Mouse (Mus musculus) ES-Bruce4 (cell line): Measurements from ENCODE around the gene Fndc3b. TPM values are rescaled to one million over a fixed set of nuclear protein-coding genes. Genes with fewer than 3 reads are reported as not detected.

Source experiments
- H3K27ac ChIP-seq: 2 replicates; pipeline ENCODE4 v1.5.1; 2012; ENCODE audit warnings: low read length, inconsistent platforms; ENCODE audit not compliant: insufficient read depth
- H3K27me3 ChIP-seq: 2 replicates; pipeline ENCODE4 v1.6.1; 2012; ENCODE audit warnings: mild to moderate bottlenecking, low read length, inconsistent platforms; ENCODE audit not compliant: control insufficient read depth, poor library complexity, insufficient read depth, severe bottlenecking
- H3K36me3 ChIP-seq: 2 replicates; pipeline ENCODE4 v1.6.1; 2012; ENCODE audit warnings: inconsistent platforms, mild to moderate bottlenecking, low read length, moderate library complexity; ENCODE audit not compliant: control insufficient read depth, poor library complexity, insufficient read depth, severe bottlenecking
- H3K4me1 ChIP-seq: one replicate; pipeline ENCODE4 v1.8.1; 2011; ENCODE audit warnings: low read length; ENCODE audit not compliant: control insufficient read depth, insufficient read depth
- H3K4me3 ChIP-seq: 2 replicates; pipeline ENCODE4 v1.5.1; 2011; ENCODE audit warnings: low read depth, mild to moderate bottlenecking, low read length
- H3K9ac ChIP-seq: 2 replicates; pipeline ENCODE4 v1.6.1; 2012; ENCODE audit warnings: low read depth, mild to moderate bottlenecking, inconsistent platforms; ENCODE audit not compliant: poor library complexity, severe bottlenecking
- H3K9me3 ChIP-seq: replicated peaks from 2 replicates; pipeline ENCODE4 v1.6.1; 2012; ENCODE audit warnings: mild to moderate bottlenecking, low read length, inconsistent platforms; ENCODE audit not compliant: control insufficient read depth, poor library complexity, insufficient read depth, severe bottlenecking
- CTCF ChIP-seq: IDR thresholded peaks from one replicate; pipeline ENCODE4 v1.8.1; 2011; ENCODE audit warnings: low read depth, low read length
- EP300 ChIP-seq: IDR thresholded peaks from 2 replicates; pipeline ENCODE4 v1.6.1; 2011; ENCODE audit warnings: low read depth, low read length; ENCODE audit not compliant: insufficient read depth
- POLR2A ChIP-seq: IDR thresholded peaks from one replicate; pipeline ENCODE4 v1.8.1; 2011; ENCODE audit warnings: low read length; ENCODE audit not compliant: insufficient read depth
- polyA plus RNA-seq: library from polyadenylated mRNA; stranded (reverse); fragments of >200 nt; gene quantifications from 2 replicates; pipeline ENCODE4 v1.2.4, GENCODE M21; 2011; ENCODE audit warnings: low read depth; ENCODE audit not compliant: missing spikeins, insufficient read depth, insufficient read length

The Fndc3b gene
- 36.7 and 42.6 TPM in 2 replicates for polyA plus RNA-seq

DNA sequence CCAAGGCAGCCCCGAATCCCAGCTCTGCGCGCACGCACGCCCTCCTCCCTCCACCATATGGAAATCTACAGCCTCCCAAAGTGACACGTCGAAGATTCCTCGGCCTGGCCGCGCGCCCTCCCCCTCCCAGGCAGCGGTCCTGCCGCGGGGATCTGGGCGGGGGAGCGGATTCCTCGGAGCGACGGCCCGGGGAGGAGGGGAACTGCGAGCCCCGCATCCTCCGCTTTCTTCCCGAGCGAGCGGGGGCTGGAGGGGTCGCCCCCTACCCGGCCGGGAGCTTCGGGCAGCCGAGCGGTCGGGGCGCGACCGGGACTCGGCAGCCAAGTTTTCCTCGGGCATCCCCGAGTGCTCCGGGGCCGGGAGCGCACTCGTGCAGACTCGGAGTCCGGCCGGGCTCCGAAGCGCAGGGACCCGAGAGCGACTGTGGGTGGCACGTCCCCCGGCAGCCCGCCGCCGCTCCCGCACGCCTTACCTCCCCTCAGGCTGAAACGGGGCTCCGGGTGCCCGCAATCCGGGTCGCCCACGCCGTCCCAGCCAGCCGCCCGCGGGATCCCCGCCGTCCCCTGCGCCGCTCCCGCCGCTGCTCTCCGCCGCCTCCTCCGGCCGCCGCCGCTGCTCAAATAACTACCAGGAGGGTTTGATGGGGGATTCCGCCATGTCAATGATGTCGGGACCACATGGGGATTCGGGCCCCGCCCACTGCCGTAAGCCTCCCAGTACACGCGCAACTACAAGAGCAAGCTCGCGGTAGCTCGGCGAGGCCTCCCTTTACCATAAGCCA is at the start of gene Fndc3b:
Fndc3b (minus strand) TSS at position 660 of the 781 bp plus-strand sequence.
- Histone ChIP-seq H3K27me3 (no peaks in the 10 kb centered on the region; the same call in 1 of the 2 replicates), H3K4me3 (peak within 1 kb of the TSS; percentile 87), H3K27ac (no peak within 1 kb of the TSS), H3K9ac (peak within 1 kb of the TSS; percentile 94), H3K4me1 (peaks cover 3% of the 10 kb centered on the region), H3K9me3 (no peaks in the 10 kb centered on the region), H3K36me3 (no peaks in the 10 kb centered on the region)
- TF ChIP-seq CTCF (no peak), EP300 (peak; percentile 68; the same call in 1 of the 2 replicates)

DNA sequence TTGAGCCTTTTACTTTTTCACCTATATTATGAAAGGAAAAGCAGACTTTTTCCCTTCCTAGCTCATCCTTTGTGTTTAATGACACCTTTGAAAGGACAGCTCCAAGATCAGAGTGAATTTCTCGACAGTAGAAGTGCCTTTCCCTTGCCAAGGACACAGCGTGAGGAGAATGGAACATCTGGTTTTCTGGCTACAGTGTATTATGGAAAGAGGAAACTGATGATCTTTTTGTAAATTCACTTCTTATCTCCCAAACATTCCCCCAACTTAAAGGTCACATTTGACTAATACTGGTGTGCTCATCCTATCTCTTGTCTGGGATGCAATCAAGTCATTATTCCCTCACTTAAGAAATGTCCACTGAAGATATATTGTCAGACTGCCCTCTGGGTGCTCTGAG is 49.2 kb upstream of the Fndc3b start:
- H3K9ac ChIP-seq: no peak overlapping the region

DNA sequence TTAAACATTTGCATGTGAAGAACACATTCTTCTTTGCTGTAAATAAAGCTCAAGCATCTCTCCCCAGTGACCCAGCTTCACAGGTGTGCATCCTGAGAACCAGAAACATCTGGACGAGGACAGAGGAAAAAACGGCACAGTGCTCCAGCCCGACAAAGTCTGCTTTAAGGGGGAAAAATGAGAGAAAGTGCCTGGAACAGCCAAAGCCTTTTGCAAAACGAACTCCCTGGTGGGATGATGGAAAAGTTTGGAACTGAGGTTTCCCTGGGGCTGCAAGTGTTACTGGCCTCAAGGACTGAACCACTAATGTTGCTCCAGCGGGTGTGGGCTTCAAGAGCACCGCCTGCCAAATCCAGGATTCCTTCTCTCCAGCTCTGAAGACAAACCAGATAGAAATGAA is 47.9 kb upstream of the Fndc3b start:
- no peaks in the 10 kb centered on the region for H3K27me3 ChIP-seq
- no peak overlapping the region for H3K27ac ChIP-seq
- TF ChIP-seq CTCF: no peak
- no peak for TF ChIP-seq EP300
- TF ChIP-seq POLR2A: no peak
- no peak overlapping the region for H3K9ac ChIP-seq
- H3K4me3 ChIP-seq: no peak overlapping the region
- H3K4me1 ChIP-seq: peaks cover 2% of the 10 kb centered on the region
- no peaks in the 10 kb centered on the region for H3K9me3 ChIP-seq
- no peaks in the 10 kb centered on the region for H3K36me3 ChIP-seq

More for the DNA sequence above, 49.2 kb upstream of the Fndc3b start:
- Histone ChIP-seq H3K27ac (no peak overlapping the region), H3K27me3 (no peaks in the 10 kb centered on the region), H3K9me3 (no peaks in the 10 kb centered on the region), H3K36me3 (no peaks in the 10 kb centered on the region), H3K4me1 (peaks cover 2% of the 10 kb centered on the region), H3K4me3 (no peak overlapping the region)
- TF ChIP-seq EP300: no peak
- TF ChIP-seq POLR2A: no peak
- no peak for TF ChIP-seq CTCF

DNA sequence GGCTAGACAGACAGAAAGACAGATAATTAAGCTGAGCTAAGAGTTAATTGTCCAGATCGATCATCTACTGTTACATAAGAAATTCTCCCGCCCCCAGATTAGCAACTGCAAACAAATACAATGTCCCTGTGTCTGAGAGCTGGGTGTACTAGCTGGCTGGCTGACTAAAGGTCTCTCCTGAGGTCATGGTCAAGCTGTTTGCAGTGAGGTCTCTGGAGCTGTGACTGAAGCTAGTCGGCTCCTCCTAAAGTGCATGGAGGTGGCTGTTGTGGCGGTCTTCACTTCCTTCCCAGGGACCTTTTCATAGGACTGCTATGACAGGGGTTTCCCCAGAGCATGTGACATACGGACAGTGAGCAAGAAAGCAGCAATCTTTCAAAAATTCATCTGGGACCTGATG is 40.5 kb upstream of the Fndc3b start:
- no peaks in the 10 kb centered on the region for H3K9me3 ChIP-seq
- no peak overlapping the region for H3K4me3 ChIP-seq
- H3K9ac ChIP-seq: no peak overlapping the region
- no peaks in the 10 kb centered on the region for H3K4me1 ChIP-seq
- H3K27ac ChIP-seq: no peak overlapping the region
- no peaks in the 10 kb centered on the region for H3K36me3 ChIP-seq
- TF ChIP-seq CTCF: no peak
- TF ChIP-seq POLR2A: no peak
- TF ChIP-seq EP300: no peak
- H3K27me3 ChIP-seq: no peaks in the 10 kb centered on the region

DNA sequence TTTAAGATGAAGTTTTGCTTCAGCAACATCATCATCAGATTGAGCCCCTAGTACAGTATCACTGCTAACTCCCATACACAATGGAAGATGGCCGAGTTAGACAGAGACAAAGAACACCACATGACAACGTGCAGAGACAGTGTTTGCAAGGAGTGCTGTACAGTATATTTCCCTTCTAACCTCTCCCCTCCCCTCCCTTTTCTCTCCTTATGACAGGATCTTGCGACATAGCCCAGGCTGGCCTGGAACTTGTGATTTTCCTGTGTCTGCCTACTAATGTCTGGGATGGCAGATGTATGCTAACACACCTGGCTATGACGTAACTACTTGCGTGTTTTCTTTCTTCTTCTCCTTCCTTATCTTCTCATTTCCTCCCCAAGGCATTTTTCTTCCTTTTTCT is 40.0 kb upstream of the Fndc3b start:
- Histone ChIP-seq H3K9me3 (no peaks in the 10 kb centered on the region), H3K27me3 (no peaks in the 10 kb centered on the region)
- TF ChIP-seq EP300: no peak
- TF ChIP-seq POLR2A: no peak
- TF ChIP-seq CTCF: no peak

GRCm38 (mm10) chr3:27745651-27746050 is 34.5 kb upstream of the Fndc3b start:
- H3K4me3 ChIP-seq: no peak overlapping the region
- H3K9me3 ChIP-seq: no peaks in the 10 kb centered on the region
- no peak overlapping the region for H3K9ac ChIP-seq
- TF ChIP-seq CTCF: no peak
- TF ChIP-seq POLR2A: no peak
- no peak for TF ChIP-seq EP300
- H3K27me3 ChIP-seq: no peaks in the 10 kb centered on the region
- H3K27ac ChIP-seq: no peak overlapping the region
- H3K36me3 ChIP-seq: no peaks in the 10 kb centered on the region
- no peaks in the 10 kb centered on the region for H3K4me1 ChIP-seq

More for the DNA sequence above, 40.0 kb upstream of the Fndc3b start:
- Histone ChIP-seq H3K4me1 (no peaks in the 10 kb centered on the region), H3K27ac (no peak overlapping the region), H3K36me3 (no peaks in the 10 kb centered on the region), H3K9ac (no peak overlapping the region), H3K4me3 (no peak overlapping the region)
